Mouse (Mus musculus): ENCODE measurements around the gene Olfr392.

GRCm38 (mm10) chr11:73851354-73851753, 34.5 kb upstream of the Olfr392 start, which contains the start of gene Olfr393:
- TF ChIP-seq CTCF (IDR thresholded peaks at IDR 0.05; ENCODE audit: low read depth), result no peak
- no peak for TF ChIP-seq EP300 (IDR thresholded peaks at IDR 0.05; ENCODE audit: low read depth)

Data from liver, embryonic 14.5 days (tissue).